Mouse (Mus musculus) CH12.LX (cell line): ENCODE results near the gene C1qtnf5. TPM values are rescaled to one million over a fixed set of nuclear protein-coding genes. Genes with fewer than 3 reads are reported as not detected.

ENCODE experiments used
- DNase-seq: peaks from one replicate; pipeline ENCODE4 v3.0.0-alpha.2; 2013; ENCODE audit errors: extremely low read depth
- H3K27ac ChIP-seq: 2 replicates; pipeline ENCODE4 v1.5.1; 2012; ENCODE audit warnings: low read depth, mild to moderate bottlenecking, control low read depth, moderate library complexity; ENCODE audit not compliant: insufficient read depth
- H3K27me3 ChIP-seq: replicated peaks from 2 replicates; pipeline ENCODE3; 2012; ENCODE audit warnings: inconsistent platforms
- H3K36me3 ChIP-seq, 2 experiments: replicated peaks in 1 of 2; 2 replicates each; pipeline versions ENCODE3 to v1.6.1; 2012; ENCODE audit warnings: inconsistent platforms in 1 of 2, low read length in 1 of 2, mild to moderate bottlenecking in 1 of 2, mixed read lengths in 1 of 2, moderate library complexity in 1 of 2; ENCODE audit not compliant: control insufficient read depth in 1 of 2, insufficient read depth in 1 of 2
- H3K4me1 ChIP-seq, 2 experiments: 2 replicates each; pipeline ENCODE4 v1.6.1; 2012; ENCODE audit warnings: inconsistent platforms in 1 of 2, moderate library complexity in 1 of 2; ENCODE audit not compliant: insufficient read depth in 2 of 2, control insufficient read depth in 1 of 2
- H3K4me2 ChIP-seq: 2 replicates; pipeline ENCODE4 v1.6.1; 2012; ENCODE audit warnings: low read depth, mild to moderate bottlenecking, control low read depth; ENCODE audit not compliant: poor library complexity, insufficient read depth, severe bottlenecking
- H3K4me3 ChIP-seq, 3 experiments: fragments of 150-350 bp in 1 of 3; sonication (generic) in 1 of 3; replicated peaks in 1 of 3; 2 replicates each; pipeline versions ENCODE3 to v1.5.1; 2011 to 2012; ENCODE audit warnings: low read depth in 2 of 3, low read length in 2 of 3, mild to moderate bottlenecking in 2 of 3, moderate library complexity in 2 of 3, control low read depth in 1 of 3, improper control_type of control experiment in 1 of 3, inconsistent platforms in 1 of 3, mixed read lengths in 1 of 3; ENCODE audit not compliant: poor library complexity in 1 of 3
- H3K79me2 ChIP-seq: replicated peaks from 2 replicates; pipeline ENCODE4 v1.6.1; 2012; ENCODE audit warnings: mild to moderate bottlenecking, moderate library complexity; ENCODE audit not compliant: control insufficient read depth, poor library complexity, insufficient read depth, severe bottlenecking; ENCODE audit errors: extremely low read depth
- H3K9ac ChIP-seq: 2 replicates; pipeline ENCODE4 v1.6.1; 2012; ENCODE audit warnings: low read depth, mild to moderate bottlenecking, control low read depth, moderate library complexity; ENCODE audit not compliant: insufficient read depth
- H3K9me3 ChIP-seq: replicated peaks from 2 replicates; pipeline ENCODE3; 2012; ENCODE audit warnings: low read length, inconsistent platforms, mixed read lengths
- BHLHE40 ChIP-seq: IDR thresholded peaks from 2 replicates; pipeline ENCODE4 v1.6.1; 2011; ENCODE audit warnings: mild to moderate bottlenecking, low read depth, low read length, improper control_type of control experiment
- CHD1 ChIP-seq: IDR thresholded peaks from 2 replicates; pipeline ENCODE4 v1.6.1; 2012; ENCODE audit warnings: low read depth, low read length, improper control_type of control experiment, inconsistent platforms
- CHD2 ChIP-seq: IDR thresholded peaks from 2 replicates; pipeline ENCODE4 v1.6.1; 2011; ENCODE audit warnings: low read length, improper control_type of control experiment
- CTCF ChIP-seq, 2 experiments: IDR thresholded peaks in 1 of 2; conservative IDR thresholded peaks in 1 of 2; 2 replicates each; pipeline ENCODE4 v1.5.1; 2011 to 2012; ENCODE audit warnings: low read depth in 2 of 2, low read length in 2 of 2, improper control_type of control experiment in 1 of 2, inconsistent platforms in 1 of 2, mild to moderate bottlenecking in 1 of 2, moderate library complexity in 1 of 2
- E2F4 ChIP-seq: IDR thresholded peaks from 2 replicates; pipeline ENCODE4 v1.6.1; 2011; ENCODE audit warnings: low read depth, low read length, improper control_type of control experiment; ENCODE audit not compliant: insufficient replicate concordance
- ELF1 ChIP-seq: IDR thresholded peaks from 2 replicates; pipeline ENCODE4 v1.6.1; 2014; ENCODE audit warnings: low read depth, mild to moderate bottlenecking, inconsistent platforms, low read length, improper control_type of control experiment
- EP300 ChIP-seq: IDR thresholded peaks from 2 replicates; pipeline ENCODE4 v1.6.1; 2011; ENCODE audit warnings: low read length, improper control_type of control experiment
- ETS1 ChIP-seq: conservative IDR thresholded peaks from 2 replicates; pipeline ENCODE4 v1.6.1; 2012; ENCODE audit warnings: low read depth, mild to moderate bottlenecking, inconsistent platforms, low read length, improper control_type of control experiment, moderate library complexity
- GABPA ChIP-seq: IDR thresholded peaks from 2 replicates; pipeline ENCODE4 v1.6.1; 2012; ENCODE audit warnings: low read depth, low read length, improper control_type of control experiment, inconsistent platforms; ENCODE audit not compliant: insufficient replicate concordance
- HCFC1 ChIP-seq: IDR thresholded peaks from 2 replicates; pipeline ENCODE4 v1.6.1; 2012; ENCODE audit warnings: low read depth, mild to moderate bottlenecking, inconsistent platforms, low read length, improper control_type of control experiment
- IRF4 ChIP-seq: IDR thresholded peaks from 2 replicates; pipeline ENCODE4 v1.6.1; 2014; ENCODE audit warnings: low read depth, mild to moderate bottlenecking, inconsistent platforms, low read length, improper control_type of control experiment
- KAT2A ChIP-seq: IDR thresholded peaks from 2 replicates; pipeline ENCODE4 v1.6.1; 2012; ENCODE audit warnings: low read length, improper control_type of control experiment, inconsistent platforms; ENCODE audit not compliant: insufficient replicate concordance
- MAFK ChIP-seq: IDR thresholded peaks from 2 replicates; pipeline ENCODE4 v1.6.1; 2011; ENCODE audit warnings: low read length, improper control_type of control experiment; ENCODE audit not compliant: insufficient replicate concordance
- MAX ChIP-seq: IDR thresholded peaks from 2 replicates; pipeline ENCODE4 v1.6.1; 2011; ENCODE audit warnings: low read length, improper control_type of control experiment
- MXI1 ChIP-seq: IDR thresholded peaks from 2 replicates; pipeline ENCODE4 v1.6.1; 2011; ENCODE audit warnings: mild to moderate bottlenecking, low read depth, low read length, improper control_type of control experiment
- NELFE ChIP-seq: IDR thresholded peaks from 2 replicates; pipeline ENCODE4 v1.6.1; 2011; ENCODE audit warnings: low read depth, low read length, improper control_type of control experiment
- NRF1 ChIP-seq: IDR thresholded peaks from 2 replicates; pipeline ENCODE4 v1.6.1; 2014; ENCODE audit warnings: low read depth, mild to moderate bottlenecking, inconsistent platforms, low read length, improper control_type of control experiment, moderate library complexity
- POLR2AphosphoS2 ChIP-seq: IDR thresholded peaks from 2 replicates; pipeline ENCODE4 v1.6.1; 2011; ENCODE audit warnings: low read depth, low read length, improper control_type of control experiment
- RCOR1 ChIP-seq: conservative IDR thresholded peaks from 2 replicates; pipeline ENCODE4 v1.6.1; 2012; ENCODE audit warnings: low read depth, mild to moderate bottlenecking, inconsistent platforms, low read length, improper control_type of control experiment
- SIN3A ChIP-seq: IDR thresholded peaks from 2 replicates; pipeline ENCODE4 v1.6.1; 2012; ENCODE audit warnings: low read length, improper control_type of control experiment, inconsistent platforms
- SMC3 ChIP-seq: IDR thresholded peaks from 2 replicates; pipeline ENCODE4 v1.6.1; 2011; ENCODE audit warnings: low read depth, low read length, improper control_type of control experiment
- TBP ChIP-seq: conservative IDR thresholded peaks from 2 replicates; pipeline ENCODE4 v1.6.1; 2011; ENCODE audit warnings: low read depth, low read length, improper control_type of control experiment
- UBTF ChIP-seq: IDR thresholded peaks from 2 replicates; pipeline ENCODE4 v1.6.1; 2012; ENCODE audit warnings: low read depth, mild to moderate bottlenecking, inconsistent platforms, low read length, improper control_type of control experiment, moderate library complexity
- USF1 ChIP-seq: IDR thresholded peaks from 2 replicates; pipeline ENCODE4 v1.6.1; 2014; ENCODE audit warnings: low read depth, mild to moderate bottlenecking, inconsistent platforms, low read length, improper control_type of control experiment
- USF2 ChIP-seq: conservative IDR thresholded peaks from 2 replicates; pipeline ENCODE4 v1.6.1; 2011; ENCODE audit warnings: low read depth, low read length, improper control_type of control experiment
- ZC3H11A ChIP-seq: IDR thresholded peaks from 2 replicates; pipeline ENCODE4 v1.6.1; 2012; ENCODE audit warnings: low read depth, mild to moderate bottlenecking, inconsistent platforms, low read length, improper control_type of control experiment
- ZKSCAN1 ChIP-seq: IDR thresholded peaks from 2 replicates; pipeline ENCODE4 v1.6.1; 2012; ENCODE audit warnings: low read depth, inconsistent platforms, low read length, improper control_type of control experiment, borderline replicate concordance
- ZNF384 ChIP-seq: IDR thresholded peaks from 2 replicates; pipeline ENCODE4 v1.6.1; 2012; ENCODE audit warnings: low read depth, low read length, improper control_type of control experiment, inconsistent platforms
- dilution Hi-C: fragments of 300-500 bp; cut with MboI; formaldehyde crosslinking; loops from 2 replicates; pipeline ENCODE4 v1.14.3; 2020; ENCODE audit warnings: low sequenced_read_pairs; ENCODE audit not compliant: extremely low pct_unique_long_range_greater_than_20kb, extremely low pct_ligation_motif_present
- in situ Hi-C: fragments of 300-500 bp; cut with MboI; formaldehyde crosslinking; loops from 3 replicates; pipeline ENCODE4 v1.14.3; 2019; ENCODE audit warnings: low sequenced_read_pairs, low pct_ligation_motif_present, low pct_unique_long_range_greater_than_20kb, mixed read lengths
- polyA plus RNA-seq: library from polyadenylated mRNA; unstranded; fragments of >175 nt; gene quantifications from 2 replicates; pipeline ENCODE4 v1.2.1, GENCODE M21; 2012; ENCODE audit warnings: low read depth; ENCODE audit not compliant: insufficient read length
- total RNA-seq, 2 experiments: library from RNA; depleted of rRNA; stranded (reverse); fragments of 300-350 nt in 1 of 2; fragments of >200 nt in 1 of 2; gene quantifications; 2 replicates each; pipeline ENCODE4 v1.2.3; 2012 to 2014

The C1qtnf5 gene
- total and polyA plus RNA-seq, 3 experiments: not detected

DNA sequence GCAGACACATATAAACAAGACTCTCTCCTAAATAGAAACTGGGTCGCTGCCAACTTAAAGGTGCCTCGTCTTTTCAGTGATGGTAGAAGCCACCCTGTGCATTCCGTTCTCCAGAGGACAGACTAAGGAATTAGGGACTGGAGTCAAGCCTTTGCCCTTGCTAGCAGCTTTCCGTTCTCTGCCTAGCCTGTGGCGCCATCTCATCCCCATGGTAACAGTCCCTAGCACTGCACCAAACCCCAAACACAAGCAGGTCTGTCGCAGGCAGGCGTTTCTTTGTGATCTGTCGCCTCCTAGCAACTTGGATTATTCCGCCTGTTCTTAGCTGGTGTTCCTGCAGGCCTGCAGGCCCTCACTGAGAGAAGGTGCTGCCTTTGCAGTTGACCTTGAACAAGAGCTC is 10.5 kb upstream of the C1qtnf5 start:
- Histone ChIP-seq H3K9ac (no peak overlapping the region), H3K4me1 (peaks cover 2 to 21% of the 10 kb centered on the region in 2 experiments; a peak in 2 of 4 replicates), H3K36me3 (peaks cover 3 to 41% of the 10 kb centered on the region in 2 experiments), H3K9me3 (no peaks in the 10 kb centered on the region), H3K4me2 (no peak overlapping the region), H3K4me3 (no peak overlapping the region), H3K27me3 (no peaks in the 10 kb centered on the region), H3K79me2 (no peaks in the 10 kb centered on the region), H3K27ac (no peak overlapping the region)
- dilution Hi-C loops: no loop called here
- DNase-seq: no peak
- TF ChIP-seq KAT2A: no peak
- TF ChIP-seq SIN3A: no peak
- TF ChIP-seq CHD2: no peak
- TF ChIP-seq CHD1: no peak
- no peak for TF ChIP-seq IRF4
- TF ChIP-seq RCOR1: no peak
- no peak for TF ChIP-seq BHLHE40
- no peak for TF ChIP-seq ZC3H11A
- TF ChIP-seq MAX: no peak
- no peak for TF ChIP-seq SMC3
- no peak for TF ChIP-seq UBTF
- no peak for TF ChIP-seq MXI1
- no peak for TF ChIP-seq HCFC1
- TF ChIP-seq ELF1: no peak
- no peak for TF ChIP-seq EP300
- TF ChIP-seq TBP: no peak
- no peak for TF ChIP-seq ZKSCAN1
- TF ChIP-seq NELFE: no peak
- TF ChIP-seq USF1: no peak
- no peak for TF ChIP-seq USF2
- in situ Hi-C loops: no loop called here

DNA sequence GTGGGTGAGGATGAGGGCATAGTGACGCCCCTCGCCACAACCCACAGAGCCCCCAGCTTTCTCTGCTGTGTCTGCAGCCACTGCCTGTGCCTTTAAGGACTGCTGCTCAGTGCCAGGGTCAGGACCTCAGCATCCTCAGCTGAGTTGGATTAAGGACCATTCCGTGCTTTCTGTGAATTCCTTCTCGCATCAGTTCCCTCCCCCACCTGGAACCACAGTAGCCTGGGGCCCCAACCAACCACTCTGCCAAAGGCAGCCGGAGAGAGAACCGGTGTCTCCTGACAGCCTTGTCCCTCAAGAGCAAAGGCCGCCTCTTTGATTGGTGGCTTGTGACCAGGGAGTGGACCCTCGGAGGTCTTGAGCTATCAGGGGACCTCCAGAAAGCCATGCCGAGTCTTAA is 5.6 kb upstream of the C1qtnf5 start, which contains the start of gene Mfrp:
Gene Mfrp (plus strand): TSS at position 240 of the 400 bp plus-strand sequence.
- H3K9me3 ChIP-seq: no peaks in the 10 kb centered on the region
- DNase-seq: no peak
- H3K79me2 ChIP-seq: 0 out of 2 replicates have a peak, but pooled peaks cover 4% of the 10 kb centered on the region
- peaks cover 5 to 11% of the 10 kb centered on the region in 2 experiments for H3K4me1 ChIP-seq
- no peak within 1 kb of the TSS for H3K27ac ChIP-seq
- no peaks in the 10 kb centered on the region for H3K27me3 ChIP-seq
- H3K4me3 ChIP-seq: no peak within 1 kb of the TSS
- in situ Hi-C loops: no loop called here
- TF ChIP-seq NELFE: no peak
- TF ChIP-seq MAFK: no peak
- TF ChIP-seq CHD2: no peak
- TF ChIP-seq CHD1: no peak
- no peak for TF ChIP-seq UBTF
- TF ChIP-seq GABPA: no peak
- TF ChIP-seq POLR2AphosphoS2: no peak
- TF ChIP-seq NRF1: no peak
- no peak for TF ChIP-seq CTCF (conservative IDR thresholded peaks at IDR 0.05 in 1 of 2, IDR thresholded peaks at IDR 0.05 in 1 of 2; ENCODE audit: low read depth in 2 of 2, low read length in 2 of 2)
- TF ChIP-seq E2F4: no peak
- no peak for TF ChIP-seq HCFC1
- TF ChIP-seq SMC3: no peak
- no peak for TF ChIP-seq EP300
- no peak for TF ChIP-seq ZNF384
- no peak for TF ChIP-seq ETS1
- TF ChIP-seq, all 38 proteins: peak for 0
- no peak within 1 kb of the TSS for H3K4me2 ChIP-seq
- H3K9ac ChIP-seq: no peak within 1 kb of the TSS
- H3K36me3 ChIP-seq: peaks cover 18 to 66% of the 10 kb centered on the region in 2 experiments
- dilution Hi-C loops: no loop called here
